19 mouse cellular contexts compared by ENCODE assay signal in genomic region chrX:164436709-164437108, GRCm38 (mm10). TPM values are rescaled to one million over a fixed set of nuclear protein-coding genes. Genes with fewer than 3 reads are reported as not detected.
DNase-seq lines count a peak whose midpoint lies in the region; ATAC-seq lines count a peak whose summit lies in the region.
"Had no signal": no experiment of that assay in that cellular context is flagged by ENCODE, and none has a peak within 500 bp of the region (broad histone marks: within the 10 kb centered on the region; RNA-seq: fewer than 3 reads in every experiment).

TSS of gene Asb11 (plus strand) at chrX:164436994.

- no peaks in the 10 kb centered on the region for H3K4me1 ChIP-seq in heart, embryonic 11.5 days (ENCODE audit: control insufficient read depth, insufficient read depth, low read length)
- no peaks in the 10 kb centered on the region for H3K4me1 ChIP-seq in midbrain, embryonic 11.5 days (ENCODE audit: control insufficient read depth, insufficient read depth, low read length)
- H3K4me1 ChIP-seq: embryonic facial prominence, embryonic 10.5 days; kidney, embryonic 15.5 days; limb, embryonic 10.5 days; midbrain, embryonic 12.5 days; stomach, embryonic 15.5 days had no signal

- whole genome bisulfite sequencing in heart, embryonic 11.5 days (ENCODE audit: insufficient replicate concordance) = 61% methylated on average over 8 of the region's 8 CpGs
- WGBS in midbrain, embryonic 11.5 days = 82% methylated on average over 8 of the region's 8 CpGs

- DNase-seq in heart, adult 8-10 months (ENCODE audit: low spot score) = peak; percentile 19
- DNase-seq in gastrocnemius, postnatal 25 days = no peak
- no peak for DNase-seq in heart, postnatal 10 days
- no peak for DNase-seq in kidney, adult 9 months
- no peak for DNase-seq in embryo, embryonic 10 days (ENCODE audit: low spot score)
- no peak for DNase-seq in midbrain, embryonic 11.5 days (ENCODE audit: low spot score, missing footprints)
- DNase-seq: adrenal gland, postnatal 14 days; cerebellum, postnatal 14 days; liver, embryonic 13.5 days; lung, postnatal 10 days had no signal

- no peaks in the 10 kb centered on the region for H3K27me3 ChIP-seq in heart, embryonic 11.5 days (ENCODE audit: control insufficient read depth, insufficient read depth, low read length)
- no peaks in the 10 kb centered on the region; the same call in none of the 2 replicates for H3K27me3 ChIP-seq in midbrain, embryonic 11.5 days (ENCODE audit: control insufficient read depth, insufficient read depth, low read length)
- H3K27me3 ChIP-seq: liver, embryonic 13.5 days; stomach, embryonic 15.5 days had no signal

- H3K9me3 ChIP-seq in heart, embryonic 11.5 days (replicated peaks; ENCODE audit: control insufficient read depth, low read length) = no peaks in the 10 kb centered on the region
- no peaks in the 10 kb centered on the region for H3K9me3 ChIP-seq in midbrain, embryonic 11.5 days (ENCODE audit: control insufficient read depth, low read length)
- H3K9me3 ChIP-seq: embryonic facial prominence, embryonic 10.5 days; G1E; kidney, embryonic 15.5 days; limb, embryonic 10.5 days; liver, embryonic 13.5 days; midbrain, embryonic 12.5 days; stomach, embryonic 15.5 days had no signal

- intact Hi-C loops in heart, postnatal 10 days (cut with DNase I) = no loop called here

- no peak within 1 kb of the TSS for H3K4me2 ChIP-seq in heart, embryonic 11.5 days
- no peak within 1 kb of the TSS for H3K4me2 ChIP-seq in midbrain, embryonic 11.5 days
- H3K4me2 ChIP-seq: kidney, embryonic 15.5 days; liver, embryonic 13.5 days; midbrain, embryonic 12.5 days; stomach, embryonic 15.5 days had no signal

- no peak within 1 kb of the TSS for H3K9ac ChIP-seq in heart, embryonic 11.5 days (ENCODE audit: low read depth, low read length)
- no peak within 1 kb of the TSS for H3K9ac ChIP-seq in midbrain, embryonic 11.5 days (ENCODE audit: low read length)
- H3K9ac ChIP-seq: kidney, embryonic 15.5 days; liver, embryonic 13.5 days; midbrain, embryonic 12.5 days; stomach, embryonic 15.5 days had no signal

- no peak within 1 kb of the TSS for H3K4me3 ChIP-seq in heart, embryonic 11.5 days (ENCODE audit: low read depth, low read length)
- H3K4me3 ChIP-seq in midbrain, embryonic 11.5 days (ENCODE audit: low read depth, low read length) = no peak within 1 kb of the TSS
- H3K4me3 ChIP-seq: embryonic facial prominence, embryonic 10.5 days; kidney, embryonic 15.5 days; limb, embryonic 10.5 days; liver, embryonic 13.5 days; midbrain, embryonic 12.5 days; stomach, embryonic 15.5 days had no signal

- H3K27ac ChIP-seq in heart, embryonic 11.5 days (ENCODE audit: low read depth, low read length) = no peak within 1 kb of the TSS
- no peak within 1 kb of the TSS for H3K27ac ChIP-seq in midbrain, embryonic 11.5 days (ENCODE audit: low read depth, low read length)
- H3K27ac ChIP-seq: embryonic facial prominence, embryonic 10.5 days; kidney, embryonic 15.5 days; limb, embryonic 10.5 days; liver, embryonic 13.5 days; midbrain, embryonic 12.5 days; stomach, embryonic 15.5 days had no signal

- H3K36me3 ChIP-seq in heart, embryonic 11.5 days (ENCODE audit: control insufficient read depth, insufficient read depth, low read length) = no peaks in the 10 kb centered on the region
- peaks cover 2% of the 10 kb centered on the region; the same call in 1 of the 2 replicates for H3K36me3 ChIP-seq in midbrain, embryonic 11.5 days (ENCODE audit: control insufficient read depth, insufficient read depth, low read length)
- H3K36me3 ChIP-seq: stomach, embryonic 15.5 days had no signal

- no peak for ATAC-seq in heart, embryonic 11.5 days (replicated peaks; ENCODE audit: insufficient number of reproducible peaks, low FRiP score, low TSS enrichment)
- ATAC-seq in megakaryocyte progenitor cell, adult 5-6 weeks (replicated peaks; ENCODE audit: poor library complexity) = peak; percentile 51
- no peak for ATAC-seq in midbrain, embryonic 11.5 days (ENCODE audit: low FRiP score)
- ATAC-seq: hindbrain, embryonic 16.5 days had no signal

RNA-seq across cellular contexts. Expression of gene Asb11, which starts in this region (rescaled TPM):
- 100 to 1,000 TPM; 144 to 186 (median 154) TPM for total RNA-seq in heart, adult 8-10 months (2022)
- polyA plus RNA-seq in heart, embryonic 11.5 days (2014; fragmentation: Nextera tagmentation; extraction: Ambion mirVana) = 1.3 and 2.2 TPM in 2 replicates
- 10 to 100 TPM; 67.0 to 99.2 TPM for total RNA-seq in gastrocnemius, postnatal 25 days (2021)
- total RNA-seq in heart, postnatal 10 days (2021) = 10 to 100 TPM; 46.0 to 87.5 TPM
- not detected in 2 replicates for total RNA-seq in megakaryocyte progenitor cell, adult 5-6 weeks (2015)
- total RNA-seq in megakaryocyte progenitor cell, adult 5-6 weeks (2017) = not detected in 2 replicates
- not detected in 2 replicates for polyA plus RNA-seq in midbrain, embryonic 11.5 days (2014; fragmentation: Nextera tagmentation; extraction: Ambion mirVana)
- total RNA-seq: adrenal gland, postnatal 14 days had no signal
- polyA plus RNA-seq: embryonic facial prominence, embryonic 10.5 days; G1E; hindbrain, embryonic 16.5 days; kidney, embryonic 15.5 days; limb, embryonic 10.5 days; midbrain, embryonic 12.5 days; stomach, embryonic 15.5 days had no signal

Comparison
In these comparisons a context has a peak if more than half of its experiments do, and no peak if none do; other contexts are left out.
1. RNA of gene Asb11 (total RNA-seq): 144 to 186 TPM in heart, adult 8-10 months, 67.0 to 99.2 TPM in gastrocnemius, postnatal 25 days and 46.0 to 87.5 TPM in heart, postnatal 10 days; not detected in megakaryocyte progenitor cell, adult 5-6 weeks; every median in the first group is over 10 times any median in the second.
2. Peak in ATAC-seq in megakaryocyte progenitor cell, adult 5-6 weeks; RNA of the gene not detected or under 1 TPM.